Mouse (Mus musculus): ENCODE measurements around the gene Eef1akmt1. TPM values are rescaled to one million over a fixed set of nuclear protein-coding genes. Genes with fewer than 3 reads are reported as not detected.

The Eef1akmt1 gene
- polyA plus RNA-seq (2015; fragmentation: Nextera tagmentation; extraction: Ambion mirVana), result 81.1 and 88.1 TPM in 2 replicates

DNA sequence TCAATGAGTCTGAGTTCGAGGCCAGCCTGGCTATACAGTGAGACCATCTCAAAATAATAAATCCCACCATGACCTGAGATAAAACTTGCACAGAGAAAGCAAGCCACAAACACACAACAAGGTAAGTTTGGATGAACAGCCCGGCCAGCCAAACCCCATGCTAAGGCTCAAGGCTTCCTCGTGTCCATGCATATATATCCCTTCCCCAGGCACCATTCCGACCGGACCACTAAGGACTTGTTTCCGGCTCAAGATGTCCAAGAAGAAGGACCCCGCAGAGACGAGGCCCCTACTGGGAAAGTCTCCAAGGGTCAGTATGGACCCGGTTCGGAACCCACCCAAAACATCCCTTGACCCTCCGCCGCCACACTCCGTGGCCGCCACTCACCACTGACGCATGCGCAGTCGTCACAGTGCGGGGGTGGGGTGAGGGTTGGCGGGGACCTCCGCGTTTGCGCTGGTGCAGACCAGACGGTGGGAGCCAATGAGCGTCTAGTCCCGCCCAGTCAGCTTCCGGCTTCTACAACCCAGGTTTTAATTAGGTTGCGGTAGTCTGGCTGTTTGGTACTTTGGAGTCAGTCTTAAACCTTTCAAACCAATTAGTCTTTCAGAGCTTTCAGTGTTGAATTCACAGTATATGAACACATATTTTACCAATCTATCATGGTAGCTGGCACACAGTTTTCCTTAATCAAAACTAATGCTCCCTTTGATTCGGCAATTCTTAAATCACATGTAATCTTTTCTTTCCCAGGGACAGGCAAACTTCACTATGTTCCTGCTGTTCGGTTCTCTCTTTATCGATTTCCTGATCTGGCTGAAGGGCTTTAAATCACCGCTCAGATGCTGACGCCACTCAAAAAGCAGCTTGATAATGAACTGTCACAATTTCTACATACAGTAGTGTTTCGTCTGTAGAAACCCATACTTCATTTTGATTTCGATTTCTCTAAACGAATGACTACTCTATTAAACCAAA lies at the start of gene Eef1akmt1:
Eef1akmt1 (minus strand) TSS at position 458 of the 979 bp plus-strand sequence.
- H3K4me3 ChIP-seq (ENCODE audit: low read length), result peak within 1 kb of the TSS; percentile 69
- peak within 1 kb of the TSS; percentile 70 for H3K4me2 ChIP-seq (replicated peaks; ENCODE audit: low read depth, low read length)
- 0 out of 2 replicates have a peak, but pooled peaks cover 6% of the 10 kb centered on the region for H3K9me3 ChIP-seq (ENCODE audit: low read length)
- peak within 1 kb of the TSS; percentile 76 for H3K27ac ChIP-seq (ENCODE audit: low read length)
- ATAC-seq (ENCODE audit: low FRiP score, low TSS enrichment), result peak; percentile 100
- H3K36me3 ChIP-seq (ENCODE audit: insufficient read depth, low read length), result peaks cover 10% of the 10 kb centered on the region; the same call in 1 of the 2 replicates
- H3K27me3 ChIP-seq (ENCODE audit: insufficient read depth, low read length), result no peaks in the 10 kb centered on the region
- 8% methylated on average over 35 of the region's 35 CpGs for WGBS
- peaks cover 8% of the 10 kb centered on the region for H3K4me1 ChIP-seq (ENCODE audit: insufficient read depth, low read length)
- peak within 1 kb of the TSS; percentile 81 for H3K9ac ChIP-seq (replicated peaks; ENCODE audit: low read length)

GRCm38 (mm10) chr14:57620598-57621236 lies 49.3 kb upstream of the Eef1akmt1 start:
- Histone ChIP-seq H3K4me1 (ENCODE audit: insufficient read depth, low read length) (no peaks in the 10 kb centered on the region), H3K4me3 (ENCODE audit: low read length) (no peak overlapping the region)

GRCm38 (mm10) chr14:57619487-57619886 lies 48.1 kb upstream of the Eef1akmt1 start:
- ATAC-seq (ENCODE audit: low FRiP score, low TSS enrichment), result no peak
- Histone ChIP-seq H3K9me3 (ENCODE audit: low read length) (no peaks in the 10 kb centered on the region), H3K4me2 (replicated peaks; ENCODE audit: low read depth, low read length) (no peak overlapping the region), H3K4me1 (ENCODE audit: insufficient read depth, low read length) (no peaks in the 10 kb centered on the region), H3K4me3 (ENCODE audit: low read length) (no peak overlapping the region), H3K36me3 (ENCODE audit: insufficient read depth, low read length) (peaks cover 13% of the 10 kb centered on the region), H3K27ac (ENCODE audit: low read length) (no peak overlapping the region), H3K27me3 (ENCODE audit: insufficient read depth, low read length) (no peaks in the 10 kb centered on the region), H3K9ac (replicated peaks; ENCODE audit: low read length) (no peak overlapping the region)
- WGBS, result 48% methylated on average over 2 of the region's 2 CpGs

More at GRCm38 (mm10) chr14:57620598-57621236, 49.3 kb upstream of the Eef1akmt1 start:
- whole genome bisulfite sequencing, result 57% methylated on average over 4 of the region's 4 CpGs
- Histone ChIP-seq H3K27me3 (ENCODE audit: insufficient read depth, low read length) (no peaks in the 10 kb centered on the region), H3K4me2 (replicated peaks; ENCODE audit: low read depth, low read length) (no peak overlapping the region), H3K9ac (replicated peaks; ENCODE audit: low read length) (no peak overlapping the region), H3K9me3 (ENCODE audit: low read length) (no peaks in the 10 kb centered on the region), H3K36me3 (ENCODE audit: insufficient read depth, low read length) (peaks cover 16% of the 10 kb centered on the region), H3K27ac (ENCODE audit: low read length) (no peak overlapping the region)
- no peak for ATAC-seq (ENCODE audit: low FRiP score, low TSS enrichment)

GRCm38 (mm10) chr14:57617675-57618074 lies 46.3 kb upstream of the Eef1akmt1 start:
- Histone ChIP-seq H3K9me3 (ENCODE audit: low read length) (no peaks in the 10 kb centered on the region), H3K27me3 (ENCODE audit: insufficient read depth, low read length) (no peaks in the 10 kb centered on the region), H3K4me1 (ENCODE audit: insufficient read depth, low read length) (no peaks in the 10 kb centered on the region), H3K4me2 (replicated peaks; ENCODE audit: low read depth, low read length) (no peak overlapping the region), H3K36me3 (ENCODE audit: insufficient read depth, low read length) (peaks cover 3% of the 10 kb centered on the region; the same call in 1 of the 2 replicates), H3K4me3 (ENCODE audit: low read length) (no peak overlapping the region), H3K27ac (ENCODE audit: low read length) (no peak overlapping the region), H3K9ac (replicated peaks; ENCODE audit: low read length) (no peak overlapping the region)
- no peak for ATAC-seq (ENCODE audit: low FRiP score, low TSS enrichment)
- 83% methylated on average over 1 of the region's 1 CpGs for WGBS

- H3K9me3 ChIP-seq (ENCODE audit: low read length), result no peaks in the 10 kb centered on the region
- peaks cover 3% of the 10 kb centered on the region; the same call in 1 of the 2 replicates for H3K36me3 ChIP-seq (ENCODE audit: insufficient read depth, low read length)
- H3K27ac ChIP-seq (ENCODE audit: low read length), result no peak overlapping the region
- ATAC-seq (ENCODE audit: low FRiP score, low TSS enrichment), result no peak
- 77% methylated on average over 6 of the region's 6 CpGs for WGBS
- H3K4me1 ChIP-seq (ENCODE audit: insufficient read depth, low read length), result no peaks in the 10 kb centered on the region
- H3K4me2 ChIP-seq (replicated peaks; ENCODE audit: low read depth, low read length), result no peak overlapping the region
- no peak overlapping the region for H3K9ac ChIP-seq (replicated peaks; ENCODE audit: low read length)
- H3K27me3 ChIP-seq (ENCODE audit: insufficient read depth, low read length), result no peaks in the 10 kb centered on the region
- H3K4me3 ChIP-seq (ENCODE audit: low read length), result no peak overlapping the region
Measured at GRCm38 (mm10) chr14:57616339-57616965, 45.0 kb upstream of the Eef1akmt1 start.

DNA sequence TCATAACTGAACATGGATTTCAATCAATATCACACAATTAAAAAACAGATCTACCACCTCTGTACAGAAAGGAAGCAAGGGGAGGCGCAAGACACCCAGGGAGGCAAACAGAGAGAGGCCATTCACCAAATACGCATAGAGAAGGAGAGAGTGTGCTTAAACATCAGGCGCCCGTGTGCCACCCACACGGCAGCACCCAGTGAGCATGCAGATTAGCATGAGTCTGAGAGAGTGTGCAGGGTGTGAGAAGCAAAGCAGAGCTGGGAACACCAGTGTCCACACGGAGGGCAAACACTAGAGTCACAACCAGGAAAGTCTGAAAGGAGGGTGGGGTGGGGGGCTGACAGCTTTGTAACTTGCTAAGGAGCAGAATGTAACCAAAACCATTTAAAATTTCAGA lies 44.4 kb upstream of the Eef1akmt1 start:
- ATAC-seq (ENCODE audit: low FRiP score, low TSS enrichment), result no peak
- no peak overlapping the region for H3K9ac ChIP-seq (replicated peaks; ENCODE audit: low read length)
- WGBS, result 96% methylated on average over 6 of the region's 6 CpGs
- no peaks in the 10 kb centered on the region for H3K4me1 ChIP-seq (ENCODE audit: insufficient read depth, low read length)
- no peaks in the 10 kb centered on the region for H3K9me3 ChIP-seq (ENCODE audit: low read length)
- no peak overlapping the region for H3K27ac ChIP-seq (ENCODE audit: low read length)
- no peak overlapping the region for H3K4me3 ChIP-seq (ENCODE audit: low read length)
- H3K4me2 ChIP-seq (replicated peaks; ENCODE audit: low read depth, low read length), result no peak overlapping the region
- no peaks in the 10 kb centered on the region for H3K27me3 ChIP-seq (ENCODE audit: insufficient read depth, low read length)
- H3K36me3 ChIP-seq (ENCODE audit: insufficient read depth, low read length), result peaks cover 3% of the 10 kb centered on the region; the same call in 1 of the 2 replicates

GRCm38 (mm10) chr14:57611034-57611433 lies 39.6 kb upstream of the Eef1akmt1 start:
- peak overlapping the region; percentile 48; the same call in 1 of the 2 replicates for H3K27ac ChIP-seq (ENCODE audit: low read length)
- H3K4me1 ChIP-seq (ENCODE audit: insufficient read depth, low read length), result peaks cover 10% of the 10 kb centered on the region
- WGBS, result 17% methylated on average over 2 of the region's 2 CpGs
- no peaks in the 10 kb centered on the region for H3K9me3 ChIP-seq (ENCODE audit: low read length)
- no peak overlapping the region for H3K4me3 ChIP-seq (ENCODE audit: low read length)
- H3K9ac ChIP-seq (replicated peaks; ENCODE audit: low read length), result no peak overlapping the region
- ATAC-seq (ENCODE audit: low FRiP score, low TSS enrichment), result 0 out of 2 replicates have a peak, but pooled peaks have one; percentile 65
- H3K4me2 ChIP-seq (replicated peaks; ENCODE audit: low read depth, low read length), result no peak overlapping the region
- no peaks in the 10 kb centered on the region for H3K27me3 ChIP-seq (ENCODE audit: insufficient read depth, low read length)
- H3K36me3 ChIP-seq (ENCODE audit: insufficient read depth, low read length), result 0 out of 2 replicates have a peak, but pooled peaks cover 3% of the 10 kb centered on the region

DNA sequence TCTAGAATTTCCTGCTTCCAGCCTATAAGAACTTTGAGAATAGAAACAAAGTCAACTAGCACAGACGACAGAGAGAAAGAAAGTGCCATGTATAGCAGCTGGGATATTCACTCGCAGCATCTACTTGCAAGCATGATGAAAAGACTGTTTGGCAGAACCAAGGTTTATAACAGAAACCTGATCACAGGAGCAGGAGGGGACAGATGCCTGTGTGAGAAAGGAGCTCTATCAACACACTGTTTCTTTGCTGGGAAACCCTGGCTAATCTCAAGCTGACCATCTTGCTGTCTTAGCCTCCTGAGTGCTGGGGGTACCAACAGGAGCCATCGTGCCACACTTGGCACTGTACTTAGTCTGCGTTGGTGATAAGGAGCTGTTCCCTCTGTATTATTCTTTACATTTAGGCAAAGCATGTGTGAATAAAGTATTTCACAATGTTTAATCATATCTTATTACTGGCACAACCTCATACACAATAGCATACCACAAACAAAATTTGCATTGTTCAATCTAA lies 38.5 kb upstream of the Eef1akmt1 start:
- Histone ChIP-seq H3K4me3 (ENCODE audit: low read length) (no peak overlapping the region), H3K9me3 (ENCODE audit: low read length) (no peaks in the 10 kb centered on the region), H3K27me3 (ENCODE audit: insufficient read depth, low read length) (no peaks in the 10 kb centered on the region), H3K9ac (replicated peaks; ENCODE audit: low read length) (no peak overlapping the region), H3K36me3 (ENCODE audit: insufficient read depth, low read length) (0 out of 2 replicates have a peak, but pooled peaks cover 3% of the 10 kb centered on the region), H3K27ac (ENCODE audit: low read length) (no peak overlapping the region), H3K4me2 (replicated peaks; ENCODE audit: low read depth, low read length) (no peak overlapping the region), H3K4me1 (ENCODE audit: insufficient read depth, low read length) (peaks cover 10% of the 10 kb centered on the region)
- no peak for ATAC-seq (ENCODE audit: low FRiP score, low TSS enrichment)
- WGBS, result 71% methylated on average over 4 of the region's 4 CpGs

GRCm38 (mm10) chr14:57607500-57607899 lies 36.1 kb upstream of the Eef1akmt1 start:
- Histone ChIP-seq H3K4me2 (replicated peaks; ENCODE audit: low read depth, low read length) (no peak overlapping the region), H3K27me3 (ENCODE audit: insufficient read depth, low read length) (no peaks in the 10 kb centered on the region), H3K9ac (replicated peaks; ENCODE audit: low read length) (no peak overlapping the region), H3K4me1 (ENCODE audit: insufficient read depth, low read length) (peaks cover 10% of the 10 kb centered on the region), H3K9me3 (ENCODE audit: low read length) (no peaks in the 10 kb centered on the region), H3K4me3 (ENCODE audit: low read length) (no peak overlapping the region), H3K36me3 (ENCODE audit: insufficient read depth, low read length) (peaks cover 15% of the 10 kb centered on the region), H3K27ac (ENCODE audit: low read length) (no peak overlapping the region)
- WGBS, result 9% methylated on average over 1 of the region's 1 CpGs
- peak; percentile 61; the same call in 1 of the 2 replicates for ATAC-seq (ENCODE audit: low FRiP score, low TSS enrichment)
